Mouse (Mus musculus) G1E (cell line): ENCODE results near the gene Rev1. TPM values are rescaled to one million over a fixed set of nuclear protein-coding genes. Genes with fewer than 3 reads are reported as not detected.

Source experiments
- ATAC-seq: 2 replicates; pipeline ENCODE4 v1.8.0; 2016; ENCODE audit warnings: mild to moderate bottlenecking; ENCODE audit not compliant: insufficient number of reproducible peaks, poor library complexity, low FRiP score, severe bottlenecking; ENCODE audit errors: extremely low read depth
- DNase-seq: peaks from one replicate; pipeline ENCODE4 v3.0.0; 2012; ENCODE audit warnings: low spot score
- H3K27me3 ChIP-seq: 2 replicates; pipeline ENCODE4 v1.6.1; 2012; ENCODE audit warnings: mild to moderate bottlenecking, low read length, inconsistent platforms; ENCODE audit not compliant: insufficient read depth
- H3K36me3 ChIP-seq: replicated peaks from 2 replicates; pipeline ENCODE3; 2012; ENCODE audit warnings: mild to moderate bottlenecking, inconsistent platforms
- H3K4me1 ChIP-seq: 2 replicates; pipeline ENCODE4 v1.6.1; 2012; ENCODE audit warnings: low read depth, low read length, inconsistent platforms, mixed read lengths; ENCODE audit not compliant: insufficient read depth
- H3K4me3 ChIP-seq: 2 replicates; pipeline ENCODE4 v1.5.1; 2012; ENCODE audit warnings: low read depth, mild to moderate bottlenecking, inconsistent platforms, low read length, moderate library complexity, mixed read lengths
- H3K9me3 ChIP-seq: replicated peaks from 2 replicates; pipeline ENCODE4 v1.6.1; 2012; ENCODE audit warnings: inconsistent platforms
- CTCF ChIP-seq: IDR thresholded peaks from 2 replicates; pipeline ENCODE4 v1.5.1; 2012; ENCODE audit warnings: low read depth, low read length, inconsistent platforms, mixed read lengths
- GATA1 ChIP-seq: IDR thresholded peaks from 2 replicates; pipeline ENCODE4 v1.6.1; 2012; ENCODE audit warnings: borderline replicate concordance, low read length, inconsistent platforms, mixed read lengths
- GATA2 ChIP-seq: IDR thresholded peaks from 2 replicates; pipeline ENCODE4 v1.6.1; 2012; ENCODE audit warnings: low read depth, low read length, inconsistent platforms, borderline replicate concordance
- POLR2AphosphoS5 ChIP-seq: IDR thresholded peaks from 2 replicates; pipeline ENCODE4 v1.6.1; 2012; ENCODE audit warnings: low read depth, low read length, inconsistent platforms; ENCODE audit not compliant: insufficient replicate concordance
- TAL1 ChIP-seq: conservative IDR thresholded peaks from 2 replicates; pipeline ENCODE4 v1.6.1; 2012; ENCODE audit warnings: low read depth, low read length, inconsistent platforms, mixed read lengths
- polyA plus RNA-seq: library from polyadenylated mRNA; stranded (reverse); fragments of >175 nt; gene quantifications from 2 replicates; pipeline ENCODE4 v1.2.3, GENCODE M21; 2012
- total RNA-seq, 2 experiments: library from RNA; stranded (forward) in 1 of 2; stranded (reverse) in 1 of 2; fragments of 200-1000 nt in 1 of 2; fragments of >200 nt in 1 of 2; fragmentation: Nextera tagmentation in 1 of 2; gene quantifications; 2 replicates each; pipeline ENCODE4 v1.2.3; 2014 to 2017

Gene Rev1
- 101 and 107 TPM in 2 replicates for total RNA-seq (2014; fragmentation: Nextera tagmentation)
- total RNA-seq (2017), result 106 and 123 TPM in 2 replicates
- 23.4 and 27.8 TPM in 2 replicates for polyA plus RNA-seq

DNA sequence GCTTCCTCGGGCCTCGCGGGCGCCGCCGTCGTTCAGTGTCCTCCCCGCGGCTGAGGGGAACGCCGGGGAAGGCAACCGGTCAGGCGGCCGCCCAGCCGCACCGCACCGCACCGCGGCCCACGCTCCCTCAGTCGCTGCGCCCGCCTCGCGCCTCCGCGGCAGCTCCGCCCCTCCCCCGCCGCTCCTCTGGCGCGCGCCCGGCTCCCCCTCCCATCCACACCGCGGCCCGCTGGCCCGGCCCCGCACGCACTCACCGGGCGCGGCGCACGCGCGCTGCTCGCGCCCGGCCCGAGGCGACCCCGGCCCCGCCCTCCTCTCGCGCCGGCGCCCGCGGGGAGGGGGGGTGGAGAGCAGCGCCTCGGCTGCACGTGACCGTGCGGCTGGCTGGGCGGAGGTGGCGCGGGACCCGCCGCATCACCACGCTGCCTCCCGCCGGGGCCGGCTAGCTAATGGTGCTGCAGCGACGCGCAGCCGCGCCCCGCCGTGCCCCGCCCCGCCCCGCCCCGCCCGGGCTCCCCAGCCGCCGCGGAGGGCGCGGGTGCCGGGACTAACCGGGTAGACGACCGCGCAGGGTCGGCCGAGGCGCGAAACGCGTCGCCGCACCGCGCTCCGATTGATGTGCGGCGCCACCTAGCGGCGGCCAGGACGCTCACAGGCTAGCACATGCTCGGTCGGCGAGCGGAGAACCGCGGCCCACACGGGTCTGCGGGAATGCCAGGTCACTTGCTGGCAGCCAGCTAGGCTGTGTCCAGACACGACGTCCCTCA, at the start of gene Rev1:
Rev1 (minus strand) TSS at position 301 of the 767 bp plus-strand sequence.
- Histone ChIP-seq H3K9me3 (no peaks in the 10 kb centered on the region), H3K4me3 (peak within 1 kb of the TSS; percentile 87), H3K27me3 (peaks cover 9% of the 10 kb centered on the region), H3K4me1 (peaks cover 53% of the 10 kb centered on the region), H3K36me3 (peaks cover 14% of the 10 kb centered on the region)
- peak; percentile 91 for DNase-seq
- TF ChIP-seq CTCF (peak; percentile 90), GATA1 (no peak)
- peak; percentile 56 for ATAC-seq

DNA sequence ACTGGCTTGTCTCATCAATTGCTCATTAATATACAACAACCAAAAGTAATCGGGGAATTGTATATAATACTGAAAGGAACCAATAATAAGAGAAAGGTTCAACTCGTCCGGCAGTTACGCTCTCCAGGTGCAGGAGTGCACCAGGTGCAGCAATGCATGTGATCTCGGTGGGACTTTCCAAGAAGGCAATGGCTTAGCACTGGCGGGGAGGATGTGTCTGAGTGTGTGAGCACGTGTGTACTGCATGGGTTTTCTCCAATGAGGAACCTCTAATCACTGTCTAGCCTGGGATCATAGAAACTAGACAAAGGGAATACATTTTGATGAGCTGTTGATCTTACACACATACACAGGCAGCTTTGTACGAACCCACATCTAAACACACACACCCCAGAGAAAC, 49.3 kb upstream of the Rev1 start:
- H3K36me3 ChIP-seq, result no peaks in the 10 kb centered on the region
- ATAC-seq (no peak), DNase-seq (no peak)
- no peak overlapping the region for H3K4me3 ChIP-seq
- no peak for TF ChIP-seq GATA1
- no peak for TF ChIP-seq CTCF
- no peak for TF ChIP-seq POLR2AphosphoS5
- no peaks in the 10 kb centered on the region for H3K4me1 ChIP-seq
- H3K27me3 ChIP-seq, result peaks cover 9% of the 10 kb centered on the region; the same call in 1 of the 2 replicates
- no peaks in the 10 kb centered on the region for H3K9me3 ChIP-seq

DNA sequence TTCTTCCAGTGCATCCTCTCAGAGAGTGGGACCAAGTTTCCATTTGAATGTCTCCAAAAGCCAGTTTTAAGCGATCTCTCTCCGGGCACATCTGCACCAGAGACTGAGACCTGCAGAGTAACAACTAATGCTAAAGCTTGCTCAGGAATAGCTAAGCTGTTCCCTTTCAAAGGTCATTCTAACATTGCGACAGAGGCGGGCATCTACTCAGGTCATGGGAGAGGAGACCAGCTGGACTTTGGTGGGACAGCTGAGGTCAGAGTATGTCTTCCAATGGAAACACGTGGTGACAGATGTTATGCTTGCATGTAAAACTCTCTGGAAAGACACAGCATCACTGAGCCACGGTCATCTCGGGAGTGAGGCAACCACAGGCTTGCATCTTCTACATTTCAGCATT, 46.5 kb upstream of the Rev1 start:
- DNase-seq, result no peak
- Histone ChIP-seq H3K4me1 (no peaks in the 10 kb centered on the region), H3K9me3 (no peaks in the 10 kb centered on the region), H3K36me3 (no peaks in the 10 kb centered on the region), H3K4me3 (no peak overlapping the region), H3K27me3 (peaks cover 8% of the 10 kb centered on the region)
- ATAC-seq, result no peak
- no peak for TF ChIP-seq CTCF
- no peak for TF ChIP-seq GATA1
- no peak for TF ChIP-seq TAL1
- no peak for TF ChIP-seq GATA2
- TF ChIP-seq POLR2AphosphoS5, result no peak

DNA sequence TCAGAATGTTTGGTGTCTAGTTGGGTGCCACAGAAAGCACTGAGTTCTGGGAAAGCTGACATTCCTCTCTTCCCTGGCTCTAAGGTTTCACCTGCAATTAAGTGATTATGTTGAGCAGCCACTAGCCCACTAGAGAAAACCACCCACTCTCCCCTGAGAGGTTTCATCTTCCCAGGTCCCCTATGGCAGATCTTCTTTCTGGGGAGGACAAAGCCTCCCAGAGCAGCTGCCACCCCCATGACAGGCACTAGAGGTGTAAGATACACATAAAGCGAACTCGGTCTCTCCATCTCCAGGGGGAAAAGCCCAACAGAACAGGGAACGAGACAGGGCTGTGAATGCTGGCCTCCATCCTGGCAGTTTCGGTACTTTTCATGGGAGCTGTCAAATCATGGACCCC, 42.3 kb upstream of the Rev1 start:
- no peak for ATAC-seq
- no peaks in the 10 kb centered on the region for H3K4me1 ChIP-seq
- peaks cover 9% of the 10 kb centered on the region for H3K27me3 ChIP-seq
- no peak overlapping the region for H3K4me3 ChIP-seq
- H3K9me3 ChIP-seq, result no peaks in the 10 kb centered on the region
- TF ChIP-seq CTCF (no peak), TAL1 (no peak), GATA1 (no peak), POLR2AphosphoS5 (no peak), GATA2 (no peak)
- no peaks in the 10 kb centered on the region for H3K36me3 ChIP-seq
- DNase-seq, result no peak

DNA sequence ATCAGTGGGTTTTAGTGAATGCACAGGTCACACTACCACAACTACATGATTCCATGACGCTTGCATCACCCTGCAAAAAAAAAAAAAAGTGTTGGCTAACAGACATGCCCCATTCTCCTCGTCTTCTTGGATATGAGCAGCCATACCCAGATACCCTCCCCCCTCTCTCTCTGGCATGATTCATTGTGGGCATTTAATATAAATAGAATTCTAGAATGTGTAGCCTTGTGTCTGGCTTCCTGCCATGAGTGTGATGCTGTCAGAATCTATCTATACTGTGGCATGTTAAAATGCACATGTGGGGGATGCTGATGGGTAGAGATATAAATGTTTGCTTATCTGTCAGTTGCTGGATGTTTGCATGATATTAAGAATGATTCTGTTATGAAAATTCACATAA, 36.1 kb upstream of the Rev1 start:
- H3K4me1 ChIP-seq, result no peaks in the 10 kb centered on the region
- TF ChIP-seq GATA2 (no peak), TAL1 (no peak), GATA1 (no peak), POLR2AphosphoS5 (no peak), CTCF (no peak)
- no peak for ATAC-seq
- H3K4me3 ChIP-seq, result no peak overlapping the region
- no peaks in the 10 kb centered on the region for H3K36me3 ChIP-seq
- no peak for DNase-seq
- H3K27me3 ChIP-seq, result peaks cover 6% of the 10 kb centered on the region
- H3K9me3 ChIP-seq, result no peaks in the 10 kb centered on the region

DNA sequence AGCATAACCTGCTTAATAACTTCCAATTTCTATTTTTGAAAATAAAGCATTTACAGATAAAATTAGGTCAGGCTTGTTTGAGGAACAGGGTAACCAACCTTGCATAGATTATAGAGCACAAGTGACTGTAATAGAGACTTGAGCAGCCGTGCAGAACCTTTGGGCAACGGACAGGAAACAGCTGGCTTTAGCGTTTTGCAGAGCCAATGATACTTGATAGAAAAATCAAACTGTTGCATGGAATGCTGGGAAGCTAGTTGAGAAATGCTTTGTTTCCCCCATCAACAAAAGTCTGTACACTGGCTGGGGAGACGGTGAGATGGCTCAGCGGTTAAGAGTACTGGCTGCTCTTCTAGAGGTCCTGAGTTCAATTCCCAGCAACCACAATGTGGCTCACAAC, 20.5 kb upstream of the Rev1 start:
- H3K4me3 ChIP-seq, result no peak overlapping the region
- ATAC-seq (no peak), DNase-seq (no peak)
- TF ChIP-seq CTCF (no peak), TAL1 (no peak), GATA1 (no peak), POLR2AphosphoS5 (no peak), GATA2 (no peak)
- H3K27me3 ChIP-seq, result peaks cover 19% of the 10 kb centered on the region; the same call in 1 of the 2 replicates
- no peaks in the 10 kb centered on the region for H3K36me3 ChIP-seq
- no peaks in the 10 kb centered on the region for H3K9me3 ChIP-seq
- no peaks in the 10 kb centered on the region for H3K4me1 ChIP-seq

DNA sequence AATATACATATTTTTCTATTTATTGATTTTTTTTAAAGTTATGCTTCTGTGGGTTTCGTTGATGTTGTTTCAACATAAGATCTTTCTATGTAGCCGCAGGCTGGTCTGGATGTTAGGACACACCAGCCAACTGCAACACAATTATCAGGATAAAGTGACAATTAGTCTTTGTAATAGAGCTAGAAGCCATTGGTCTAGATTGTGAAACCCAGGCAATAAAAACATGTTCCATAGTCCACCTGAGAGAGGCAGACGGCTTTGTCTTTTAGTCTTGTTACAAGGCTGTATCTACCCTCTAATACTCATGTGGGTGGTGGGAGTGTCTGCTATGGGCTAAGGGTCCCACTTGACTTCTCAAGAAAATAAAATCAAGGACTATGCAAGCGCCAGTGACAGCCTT, 16.4 kb upstream of the Rev1 start:
- H3K36me3 ChIP-seq, result no peaks in the 10 kb centered on the region
- peaks cover 26% of the 10 kb centered on the region for H3K27me3 ChIP-seq
- no peak overlapping the region for H3K4me3 ChIP-seq
- TF ChIP-seq GATA2 (no peak), GATA1 (no peak), CTCF (no peak), POLR2AphosphoS5 (no peak), TAL1 (no peak)
- H3K9me3 ChIP-seq, result no peaks in the 10 kb centered on the region
- no peak for DNase-seq
- ATAC-seq, result no peak
- H3K4me1 ChIP-seq, result peaks cover 2% of the 10 kb centered on the region
